Mouse (Mus musculus) brain, embryonic 18.5 days (tissue): ENCODE measurements around the gene Kcnc1.

ENCODE experiments used
- DNase-seq: peaks from one replicate; pipeline ENCODE4 v3.0.0-alpha.2; 2012; ENCODE audit warnings: low read depth, low spot score

Gene Kcnc1

DNA sequence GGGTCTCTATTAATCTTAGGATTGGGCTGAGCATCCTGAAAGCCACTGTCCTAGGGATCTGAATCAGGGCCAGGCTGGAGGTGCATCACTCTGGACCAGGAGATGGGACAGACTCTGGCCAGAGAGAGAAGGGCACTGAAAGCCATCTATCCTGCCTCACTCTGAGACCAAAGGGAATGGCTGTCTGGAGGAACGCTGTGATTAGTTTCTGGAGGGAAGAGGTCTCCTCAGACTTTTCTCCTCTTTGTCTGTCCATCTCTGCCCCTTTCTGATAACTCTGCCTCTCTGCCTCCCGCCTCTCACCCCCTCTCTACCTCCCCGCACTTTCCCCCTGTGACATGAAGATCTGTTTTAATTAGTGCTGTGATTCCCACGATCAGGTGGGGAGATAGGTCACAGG lies 1.4 kb upstream of the Kcnc1 start:
- no peak for DNase-seq

- no peak for DNase-seq
These were observed 726 bp upstream of the Kcnc1 start for GRCm38 (mm10) chr7:46395571-46395970.

DNA sequence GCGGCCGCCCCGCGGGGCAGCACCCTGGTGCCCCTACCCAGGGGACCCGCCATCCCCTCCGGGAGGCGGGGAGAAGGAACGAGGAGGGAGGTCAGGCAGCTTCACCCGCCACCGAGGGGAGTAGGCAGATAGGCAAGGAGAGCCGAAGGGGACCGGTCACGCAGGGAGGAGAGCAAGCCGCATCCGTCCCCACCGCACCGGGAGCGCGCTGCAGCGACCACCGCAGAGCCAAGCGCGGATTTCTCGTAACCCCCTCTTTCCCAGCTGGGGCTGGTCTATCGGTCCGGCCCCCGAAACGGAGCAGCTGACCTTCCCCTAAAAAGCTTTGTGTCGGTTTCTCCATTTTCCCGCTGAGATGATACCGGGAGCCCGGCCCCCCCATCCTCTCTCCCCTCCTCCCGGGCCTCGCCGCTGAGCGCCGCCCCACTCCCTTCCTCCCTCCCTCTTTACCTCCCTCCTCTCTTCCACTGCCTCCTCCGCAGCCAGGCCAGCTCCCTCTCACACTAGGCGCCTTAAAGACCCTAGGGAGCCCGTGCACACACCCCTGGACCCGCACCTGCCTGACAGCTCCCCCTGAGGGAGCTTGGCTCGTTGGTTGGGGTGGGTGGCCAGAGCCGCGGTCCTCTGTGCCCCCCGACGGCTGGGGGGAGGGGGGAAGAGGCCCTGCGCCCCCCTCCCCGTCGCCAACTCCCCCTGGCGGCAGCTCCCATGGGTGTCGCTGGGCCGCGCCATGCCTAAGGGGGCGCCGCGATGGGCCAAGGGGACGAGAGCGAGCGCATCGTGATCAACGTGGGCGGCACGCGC lies 833 bp downstream of the Kcnc1 start:
- DNase-seq, result no peak

- DNase-seq, result no peak
These were observed 1.5 kb downstream of the Kcnc1 start for GRCm38 (mm10) chr7:46397732-46398333.

DNA sequence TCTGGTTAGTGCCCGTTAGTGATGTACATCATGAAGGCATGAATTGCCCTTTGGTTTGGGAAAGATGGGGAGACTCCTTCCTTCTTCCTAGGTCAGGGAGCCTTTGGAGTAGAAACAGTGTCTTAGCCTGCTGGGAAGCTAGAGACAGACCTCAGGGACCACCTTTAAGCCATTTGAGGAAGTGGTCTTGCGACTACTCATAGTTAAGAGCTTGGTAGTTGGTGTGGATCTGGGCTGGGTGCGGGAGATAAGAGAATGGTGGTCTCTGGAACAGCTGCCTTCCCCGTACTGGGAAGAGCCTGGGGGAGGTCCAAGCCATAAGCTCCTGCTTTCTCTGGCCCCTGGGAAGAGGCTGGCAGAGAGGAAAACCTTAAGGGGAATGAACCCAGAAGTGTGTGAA lies 2.3 kb downstream of the Kcnc1 start:
- DNase-seq, result no peak

DNA sequence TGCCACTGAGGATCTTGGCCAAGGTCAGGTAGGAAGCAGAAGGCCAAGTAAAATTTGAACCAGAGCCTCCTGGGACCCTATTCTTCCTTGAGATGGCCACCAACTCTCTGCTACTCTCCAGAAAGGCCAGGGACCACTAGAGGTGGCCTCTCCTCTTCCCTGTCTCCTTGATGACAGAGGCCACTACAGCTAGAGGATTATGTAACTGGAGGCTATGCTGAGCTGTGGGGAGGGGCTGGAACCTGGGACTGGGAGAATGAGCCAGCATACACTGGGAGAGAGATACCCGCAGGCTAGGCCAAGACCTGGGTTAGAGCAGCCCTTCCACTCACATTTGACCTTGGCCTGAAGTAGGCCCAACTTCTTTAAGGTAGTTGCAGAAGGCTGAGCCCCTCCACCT lies 3.4 kb downstream of the Kcnc1 start:
- DNase-seq, result no peak

- DNase-seq, result no peak
These were observed 4.0 kb downstream of the Kcnc1 start for GRCm38 (mm10) chr7:46400346-46400745.

GRCm38 (mm10) chr7:46401371-46402180 lies 5.3 kb downstream of the Kcnc1 start:
- no peak for DNase-seq

DNA sequence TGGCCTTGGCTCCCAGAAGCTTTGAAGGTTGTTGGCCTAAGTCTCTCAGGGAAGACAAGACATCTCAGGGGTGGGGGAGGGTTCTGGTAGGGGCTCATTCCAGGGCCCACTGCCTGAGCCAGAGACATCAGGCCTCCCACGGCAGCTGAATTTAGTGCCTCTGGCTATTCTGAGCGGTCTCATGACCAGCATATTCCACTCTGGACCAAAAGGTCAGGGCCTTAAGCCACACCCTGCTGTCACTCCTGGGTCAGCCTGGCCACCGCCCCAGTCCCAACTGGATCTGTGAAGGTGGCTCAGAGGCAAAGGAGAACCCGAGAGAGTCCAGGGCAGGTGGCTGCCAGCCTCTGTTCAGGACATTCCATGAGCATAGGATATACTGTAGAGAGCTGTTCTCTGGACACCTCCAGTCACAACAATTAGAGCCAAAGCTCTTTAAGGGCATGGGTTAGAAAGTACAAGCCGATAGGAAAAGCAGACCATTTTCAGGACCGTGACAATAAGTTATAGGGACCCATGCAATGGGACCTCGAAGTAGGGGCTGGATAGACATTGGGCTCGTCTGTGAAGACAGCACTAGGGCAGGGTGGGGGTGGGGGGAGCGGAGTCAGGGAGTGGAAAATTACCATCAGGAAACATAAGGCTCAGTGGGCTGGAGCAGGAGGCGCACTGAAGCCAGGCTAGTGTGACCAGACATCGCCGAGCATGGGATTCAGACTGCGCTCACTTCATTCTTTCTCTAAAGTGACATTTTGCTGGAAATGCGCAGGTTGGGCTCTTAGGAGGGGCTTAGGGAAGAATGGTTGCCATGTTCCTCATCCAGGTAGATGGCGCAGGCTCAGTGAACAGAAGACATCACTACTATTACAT lies 7.6 kb downstream of the Kcnc1 start:
- DNase-seq, result no peak

- DNase-seq, result no peak
These were observed 8.5 kb downstream of the Kcnc1 start for GRCm38 (mm10) chr7:46404756-46405155.

DNA sequence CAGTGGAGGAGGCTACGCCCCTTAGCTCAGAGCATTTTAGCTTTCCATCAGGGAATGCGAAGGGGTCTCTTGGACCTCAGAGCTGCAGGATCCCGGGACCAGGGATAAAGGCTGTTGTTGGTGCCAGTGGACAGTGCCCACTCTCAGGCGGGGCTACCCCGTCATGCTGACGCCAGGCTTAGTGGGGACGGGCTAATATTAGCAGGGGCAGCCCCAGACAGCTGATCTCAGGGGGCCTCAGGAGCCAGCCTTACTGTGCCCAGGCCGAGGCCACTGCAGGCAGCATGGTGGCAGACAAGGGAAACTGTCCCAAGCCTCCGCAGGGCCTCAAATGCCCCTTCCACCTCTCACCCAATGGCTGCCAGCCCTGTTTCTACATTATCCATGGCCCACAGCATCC lies 12.3 kb downstream of the Kcnc1 start:
- no peak for DNase-seq

DNA sequence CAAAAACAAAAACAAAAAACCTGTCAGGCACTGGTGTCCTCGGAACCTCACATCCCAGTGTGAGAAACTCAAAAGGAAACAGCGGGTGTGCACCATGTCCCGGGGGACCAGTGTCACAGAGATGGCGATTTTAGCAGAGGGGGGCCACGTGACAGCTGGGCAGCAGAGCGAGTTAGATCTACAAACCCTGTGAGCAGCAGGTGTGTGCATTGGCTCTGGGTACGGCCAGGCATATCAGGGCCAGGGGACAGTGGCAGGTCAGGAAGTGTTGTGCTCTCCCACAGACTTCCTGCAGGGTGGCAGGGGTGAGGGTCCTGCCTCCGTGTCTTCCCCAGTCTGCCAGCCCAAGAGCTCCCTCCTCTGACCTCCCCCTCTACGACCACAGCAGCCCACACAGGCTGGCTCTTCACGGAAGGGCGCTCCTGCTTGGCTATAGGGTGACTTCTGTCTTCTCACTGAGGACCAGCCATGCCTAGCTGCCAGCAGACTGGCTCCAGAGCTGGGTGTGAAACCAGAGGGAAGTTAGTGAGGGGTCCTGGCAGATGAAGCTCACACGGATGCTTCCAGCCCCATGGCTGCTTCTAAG lies 13.0 kb downstream of the Kcnc1 start:
- no peak for DNase-seq

GRCm38 (mm10) chr7:46410727-46411126 lies 14.4 kb downstream of the Kcnc1 start:
- DNase-seq, result no peak

- DNase-seq, result no peak
These were observed 16.5 kb downstream of the Kcnc1 start for GRCm38 (mm10) chr7:46412823-46413222.

DNA sequence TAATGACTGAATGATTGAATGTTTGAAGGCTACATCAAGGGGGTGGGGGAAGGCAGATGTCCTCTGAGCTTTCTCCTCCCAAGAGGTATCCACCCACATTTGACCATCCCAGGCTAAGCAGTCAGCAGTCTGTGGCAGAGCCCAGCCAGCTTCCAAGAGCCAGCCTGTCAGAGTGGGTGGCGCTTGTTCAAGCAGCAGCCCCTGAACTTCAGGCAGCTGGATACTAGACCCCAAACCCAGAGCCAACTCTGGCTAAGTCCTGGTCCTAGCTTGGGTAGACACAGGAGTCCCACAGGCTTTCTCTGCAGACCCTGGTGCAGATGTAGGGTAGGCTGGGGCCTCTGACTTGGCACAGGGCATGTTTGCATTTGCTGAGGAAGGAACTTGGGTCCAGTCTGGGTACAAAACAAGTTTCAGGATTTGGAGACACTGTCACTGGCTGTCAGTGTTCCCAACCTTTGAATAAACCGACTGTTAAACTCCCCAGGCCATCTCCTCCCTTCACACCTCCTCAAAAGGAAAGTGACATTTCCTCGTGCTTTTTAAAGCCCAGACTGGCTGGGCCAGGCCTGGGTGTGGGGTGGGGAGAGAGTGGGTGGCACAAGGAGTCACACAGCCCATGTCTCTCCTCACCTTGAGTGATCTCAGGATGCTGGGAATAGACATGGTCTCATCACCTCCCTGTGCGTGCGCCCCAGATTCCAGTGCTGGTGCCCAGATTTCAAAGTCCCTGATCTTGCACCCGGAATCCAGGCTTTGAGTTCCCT lies 17.8 kb downstream of the Kcnc1 start:
- no peak for DNase-seq

DNA sequence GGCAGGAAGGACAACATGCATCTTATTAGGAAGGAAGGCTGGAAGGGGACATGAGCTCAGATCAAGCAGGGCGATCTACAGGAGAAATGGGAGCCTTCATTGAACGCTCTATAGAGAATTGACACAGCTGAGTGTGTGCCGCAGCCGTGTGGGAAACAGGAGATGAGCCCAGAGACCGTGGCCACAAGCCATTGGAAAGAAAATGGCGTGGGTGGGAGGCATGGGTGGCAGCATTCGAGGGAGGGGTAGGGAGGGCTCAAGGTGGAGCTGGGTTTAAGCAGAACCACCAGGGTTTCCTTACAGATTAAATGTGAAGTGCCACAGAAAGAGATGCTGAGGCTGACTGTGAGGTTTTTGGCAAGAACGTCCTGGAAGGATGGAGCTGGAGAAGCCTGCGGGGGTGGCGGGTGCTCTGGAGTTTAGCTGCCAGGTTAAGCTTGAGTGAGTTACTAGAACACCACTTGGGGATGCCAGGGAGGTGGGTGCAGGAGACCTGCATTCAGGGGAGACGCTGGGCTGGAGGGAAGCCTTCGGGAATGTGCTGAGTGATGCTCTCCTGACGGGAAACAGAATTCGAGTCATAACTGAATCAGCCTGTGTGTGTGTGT lies 19.6 kb downstream of the Kcnc1 start:
- DNase-seq, result no peak

- no peak for DNase-seq
These were observed 21.2 kb downstream of the Kcnc1 start for GRCm38 (mm10) chr7:46417467-46417866.

DNA sequence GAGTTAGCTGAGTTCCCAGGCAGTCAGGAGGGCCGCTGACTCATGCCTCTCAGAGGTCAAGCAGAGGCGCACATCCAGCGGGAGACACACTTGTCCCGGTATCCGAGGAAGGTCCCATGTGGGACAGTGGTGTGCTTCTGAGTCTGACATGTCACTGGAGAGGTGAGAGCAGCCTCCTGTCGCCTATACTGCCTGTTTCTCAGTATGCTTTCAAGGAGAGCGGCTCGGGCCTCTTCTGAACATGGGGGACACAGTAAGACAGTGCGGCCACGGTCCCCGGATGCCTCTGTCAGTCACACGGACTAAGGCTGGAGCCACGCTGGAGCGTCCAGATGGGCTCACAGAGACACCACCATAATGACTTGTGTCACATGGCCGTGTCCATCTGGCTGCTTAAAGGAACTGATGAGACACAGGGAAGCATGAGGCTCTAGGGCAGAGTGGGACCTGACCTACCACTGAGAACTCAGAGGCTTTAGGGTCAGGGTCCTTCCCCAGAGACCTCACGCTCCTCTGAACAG lies 21.9 kb downstream of the Kcnc1 start:
- DNase-seq, result no peak

- DNase-seq, result no peak
These were observed 25.2 kb downstream of the Kcnc1 start for GRCm38 (mm10) chr7:46421535-46421934.
